Comparison of ENCODE assay signal across 8 mouse cellular contexts in the genomic region with DNA sequence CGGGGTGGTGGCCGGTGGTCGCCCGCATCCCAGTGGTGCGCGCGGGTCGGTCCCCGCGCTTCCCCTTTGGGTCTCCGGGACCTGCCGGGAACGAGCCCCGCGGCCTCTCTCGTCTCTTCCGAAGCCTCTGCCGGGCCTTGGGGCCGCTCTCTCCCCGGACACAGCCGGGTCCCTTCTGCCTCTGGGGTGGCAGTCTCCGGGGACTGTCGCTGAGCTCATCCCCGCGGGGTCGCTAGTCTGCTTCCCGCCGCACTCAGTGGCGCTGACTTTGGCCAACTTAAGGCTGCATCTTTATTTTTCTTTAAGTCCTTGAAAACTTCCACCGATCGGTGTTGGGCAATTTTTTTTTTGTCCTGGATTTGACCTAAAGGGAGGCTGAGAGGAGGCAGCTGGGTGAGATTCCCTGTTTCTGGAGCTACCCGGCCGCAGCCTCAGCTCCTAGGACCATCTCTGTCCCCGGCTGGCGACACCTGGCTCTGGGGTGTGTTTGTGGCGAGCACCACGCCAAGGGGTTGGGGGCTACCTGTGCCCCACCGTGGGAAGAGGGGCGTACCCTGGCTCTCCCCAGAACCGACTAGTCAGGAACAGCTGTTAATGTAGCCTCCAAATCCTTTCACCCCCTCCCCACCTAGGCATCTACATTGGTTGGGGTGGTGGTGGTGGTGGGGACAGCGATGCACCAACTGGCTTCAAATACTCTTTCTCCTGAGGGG. TPM values are rescaled to one million over a fixed set of nuclear protein-coding genes. Genes with fewer than 3 reads are reported as not detected.
DNase-seq lines count a peak whose midpoint lies in the region; ATAC-seq and TF ChIP-seq lines count a peak whose summit lies in the region.

No protein-coding gene starts in this region.

- peaks cover 10% of the 10 kb centered on the region; the same call in 1 of the 2 replicates for H3K27me3 ChIP-seq in heart, embryonic 10.5 days (ENCODE audit: insufficient read depth, poor library complexity, severe bottlenecking)
- peaks cover 7% of the 10 kb centered on the region for H3K27me3 ChIP-seq in liver, embryonic 14.5 days (ENCODE audit: control insufficient read depth, insufficient read depth, low read length)
- H3K27me3 ChIP-seq in stomach, postnatal 0 days (ENCODE audit: control insufficient read depth, insufficient read depth, low read length) = no peaks in the 10 kb centered on the region

- H3K36me3 ChIP-seq in heart, embryonic 10.5 days = no peaks in the 10 kb centered on the region
- no peaks in the 10 kb centered on the region for H3K36me3 ChIP-seq in liver, embryonic 14.5 days (replicated peaks; ENCODE audit: control insufficient read depth, insufficient read depth, low read depth)
- H3K36me3 ChIP-seq in stomach, postnatal 0 days (ENCODE audit: control insufficient read depth, insufficient read depth, low read length) = no peaks in the 10 kb centered on the region; the same call in 1 of the 2 replicates

- H3K4me2 ChIP-seq in liver, embryonic 14.5 days (ENCODE audit: low read depth) = peak overlapping the region; percentile 75
- H3K4me2 ChIP-seq in stomach, postnatal 0 days (replicated peaks; ENCODE audit: low read depth) = peak overlapping the region; percentile 92

- TF ChIP-seq EP300 in liver, embryonic 14.5 days (IDR thresholded peaks at IDR 0.05; ENCODE audit: low read depth) = no peak
- no peak for TF ChIP-seq EP300 in stomach, postnatal 0 days (optimal IDR thresholded peaks at IDR 0.05)

- H3K9me3 ChIP-seq in heart, embryonic 10.5 days = no peaks in the 10 kb centered on the region
- H3K9me3 ChIP-seq in liver, embryonic 14.5 days (ENCODE audit: control insufficient read depth, low read length) = no peaks in the 10 kb centered on the region
- no peaks in the 10 kb centered on the region for H3K9me3 ChIP-seq in stomach, postnatal 0 days (ENCODE audit: control insufficient read depth, low read length)

- H3K9ac ChIP-seq in liver, embryonic 14.5 days (replicated peaks) = peak overlapping the region; percentile 55
- H3K9ac ChIP-seq in stomach, postnatal 0 days (ENCODE audit: low read length) = peak overlapping the region; percentile 78

- ATAC-seq in common myeloid progenitor, adult 5-6 weeks (replicated peaks; ENCODE audit: low read depth, poor library complexity, severe bottlenecking) = peak; percentile 66
- peak; percentile 64; the same call in 1 of the 2 replicates for ATAC-seq in liver, embryonic 14.5 days (ENCODE audit: insufficient read depth)
- peak; percentile 61 for ATAC-seq in stomach, postnatal 0 days (ENCODE audit: low FRiP score, low TSS enrichment)

- 0 out of 2 replicates have a peak, but pooled peaks have one; percentile 7 for TF ChIP-seq CTCF in liver, embryonic 14.5 days (IDR thresholded peaks at IDR 0.05; ENCODE audit: low read depth)
- peak; percentile 31 for TF ChIP-seq CTCF in stomach, postnatal 0 days (IDR thresholded peaks at IDR 0.05; ENCODE audit: low read depth)

- H3K27ac ChIP-seq in heart, embryonic 10.5 days = peak overlapping the region; percentile 96
- H3K27ac ChIP-seq in liver, embryonic 14.5 days = no peak overlapping the region
- peak overlapping the region; percentile 88 for H3K27ac ChIP-seq in stomach, postnatal 0 days (replicated peaks)

- WGBS in heart, embryonic 10.5 days = under 1% methylated on average over 41 of the region's 41 CpGs
- 1% methylated on average over 28 of the region's 41 CpGs for WGBS in liver, embryonic 14.5 days (ENCODE audit: insufficient replicate concordance)
- under 1% methylated on average over 34 of the region's 41 CpGs for WGBS in stomach, postnatal 0 days

- H3K4me3 ChIP-seq in heart, embryonic 10.5 days = peak overlapping the region; percentile 90
- H3K4me3 ChIP-seq in liver, embryonic 14.5 days (ENCODE audit: insufficient read depth in 1 of 2, low read depth in 2 of 2, low read length in 2 of 2) = peak overlapping the region; percentile 57 to 68
- H3K4me3 ChIP-seq in stomach, postnatal 0 days (ENCODE audit: low read depth, low read length) = peak overlapping the region; percentile 80

- DNase-seq in 3T3-L1 (ENCODE audit: low read depth, low spot score) = peak; percentile 50
- peak; percentile 68 for DNase-seq in ZHBTc4 (ENCODE audit: low read depth, low spot score)
- DNase-seq in heart, embryonic 10.5 days (ENCODE audit: low spot score) = peak; percentile 77
- peak; percentile 48 for DNase-seq in kidney, adult 9 months
- no peak for DNase-seq in liver, embryonic 14.5 days (ENCODE audit: low read depth in 3 of 3, low spot score in 3 of 3)
- DNase-seq in naive thymus-derived CD4-positive, alpha-beta T cell, adult 2 months (ENCODE audit: low read depth) = peak; percentile 55
- DNase-seq in stomach, postnatal 0 days (ENCODE audit: low spot score) = peak; percentile 54

- H3K4me1 ChIP-seq in heart, embryonic 10.5 days = peaks cover 24% of the 10 kb centered on the region
- H3K4me1 ChIP-seq in liver, embryonic 14.5 days (replicated peaks; ENCODE audit: control insufficient read depth in 2 of 2, insufficient read depth in 2 of 2, low read length in 1 of 2) = no peaks in the 10 kb centered on the region; a peak in 1 of 4 replicates
- H3K4me1 ChIP-seq in stomach, postnatal 0 days (replicated peaks; ENCODE audit: control insufficient read depth, insufficient read depth) = no peaks in the 10 kb centered on the region; the same call in 1 of the 2 replicates

RNA-seq across cellular contexts. Expression of a gene that starts 0.9 kb away (rescaled TPM):
- total RNA-seq in common myeloid progenitor, adult 5-6 weeks (2017) = 1.8 and 4.6 TPM in 2 replicates
- 5.6 and 8.4 TPM in 2 replicates for polyA plus RNA-seq in heart, embryonic 10.5 days (2016; fragmentation: Nextera tagmentation; extraction: Ambion mirVana)
- 0.55 and 0.61 TPM in 2 replicates for polyA plus RNA-seq in liver, embryonic 14.5 days (2012; rRNA removed)
- polyA plus RNA-seq in liver, embryonic 14.5 days (2014; fragmentation: Nextera tagmentation; extraction: Ambion mirVana) = 0.75 and 0.85 TPM in 2 replicates
- 4.8 and 5.0 TPM in 2 replicates for polyA plus RNA-seq in stomach, postnatal 0 days (2015; fragmentation: Nextera tagmentation; extraction: Ambion mirVana)

Comparison
In these comparisons a context has a peak if more than half of its experiments do, and no peak if none do; other contexts are left out.
1. DNase-seq: peak in 3T3-L1 (single experiment), ZHBTc4 (single experiment), heart, embryonic 10.5 days (single experiment), kidney, adult 9 months (single experiment), naive thymus-derived CD4-positive, alpha-beta T cell, adult 2 months (single experiment) and stomach, postnatal 0 days (single experiment); none in liver, embryonic 14.5 days (0 of 3).
2. Peak in every context shown above with its lines, with median percentiles within 50 percentile points of each other: ATAC-seq and H3K4me3 ChIP-seq.